Mouse (Mus musculus) heart, embryonic 12.5 days (tissue): ENCODE data around the gene Tiam1. TPM values are rescaled to one million over a fixed set of nuclear protein-coding genes. Genes with fewer than 3 reads are reported as not detected.

Experiments used
- ATAC-seq: fragments of 200-750 bp; cut with Nextera tagmentation; 2 replicates; pipeline ENCODE4 v1.8.0; 2017; ENCODE audit warnings: moderate TSS enrichment, moderate library complexity; ENCODE audit not compliant: insufficient number of reproducible peaks, low FRiP score
- H3K27ac ChIP-seq: fragments of 300-500 bp; sonication (generic); 2 replicates; pipeline ENCODE4 v1.5.1; 2016; ENCODE audit warnings: mild to moderate bottlenecking, moderate library complexity; ENCODE audit not compliant: poor library complexity, severe bottlenecking
- H3K27me3 ChIP-seq: fragments of 300-500 bp; sonication (generic); replicated peaks from 2 replicates; pipeline ENCODE4 v1.6.1; 2016; ENCODE audit warnings: mild to moderate bottlenecking, moderate library complexity
- H3K36me3 ChIP-seq: fragments of 300-500 bp; sonication (generic); 2 replicates; pipeline ENCODE4 v1.6.1; 2016; ENCODE audit warnings: mild to moderate bottlenecking, moderate library complexity
- H3K4me1 ChIP-seq: fragments of 300-500 bp; sonication (generic); replicated peaks from 2 replicates; pipeline ENCODE4 v1.6.1; 2016; ENCODE audit warnings: mild to moderate bottlenecking
- H3K4me2 ChIP-seq: fragments of 300-500 bp; sonication (generic); 2 replicates; pipeline ENCODE4 v1.6.1; 2016; ENCODE audit warnings: mild to moderate bottlenecking, moderate library complexity
- H3K4me3 ChIP-seq: fragments of 300-500 bp; sonication (generic); 2 replicates; pipeline ENCODE4 v1.5.1; 2016; ENCODE audit warnings: mild to moderate bottlenecking
- H3K9ac ChIP-seq: fragments of 300-500 bp; sonication (generic); 2 replicates; pipeline ENCODE4 v1.6.1; 2016; ENCODE audit warnings: mild to moderate bottlenecking, moderate library complexity
- H3K9me3 ChIP-seq: fragments of 300-500 bp; sonication (generic); replicated peaks from 2 replicates; pipeline ENCODE4 v1.6.1; 2016; ENCODE audit warnings: mild to moderate bottlenecking, moderate library complexity
- WGBS: fragments of 180-500 bp; shearing (Covaris S2); methylation state at CpG from one replicate; pipeline ENCODE4 v1.1.7; 2016; 5-methylcytosine and 5-hydroxymethylcytosine counted together
- polyA plus RNA-seq: library from polyadenylated mRNA; unstranded; fragments of >200 nt; fragmentation: Nextera tagmentation; extraction: Ambion mirVana; gene quantifications from 2 replicates; pipeline ENCODE4 v1.2.1, GENCODE M21; 2016

Tiam1 gene
- polyA plus RNA-seq, 1 experiment from 2014 or later = 16.9 TPM

DNA sequence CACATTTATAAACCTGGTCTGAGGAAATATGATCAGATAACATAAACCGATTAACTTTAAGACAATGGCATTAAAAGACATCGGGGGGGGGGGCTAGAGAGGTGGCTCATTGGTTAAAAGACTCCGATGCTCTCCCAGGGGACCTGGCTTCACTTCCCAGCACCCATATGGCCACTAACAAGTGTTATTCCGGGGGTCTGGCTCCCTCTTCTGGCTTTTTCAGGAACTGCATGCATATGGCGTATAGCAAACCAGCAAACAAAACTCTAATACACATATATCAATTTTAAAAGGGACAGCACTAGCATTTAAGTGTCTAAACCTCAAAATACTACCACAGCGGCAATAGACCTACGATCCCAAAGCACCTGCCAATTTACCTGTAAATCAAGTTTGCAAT is 347.0 kb downstream of the Tiam1 start:
- Histone ChIP-seq H3K9ac (no peak overlapping the region), H3K27ac (no peak overlapping the region), H3K9me3 (no peaks in the 10 kb centered on the region), H3K4me1 (peaks cover 5% of the 10 kb centered on the region), H3K4me3 (no peak overlapping the region), H3K4me2 (no peak overlapping the region), H3K27me3 (no peaks in the 10 kb centered on the region), H3K36me3 (peaks cover 40% of the 10 kb centered on the region)
- WGBS = 89% methylated on average over 7 of the region's 7 CpGs
- ATAC-seq = no peak

DNA sequence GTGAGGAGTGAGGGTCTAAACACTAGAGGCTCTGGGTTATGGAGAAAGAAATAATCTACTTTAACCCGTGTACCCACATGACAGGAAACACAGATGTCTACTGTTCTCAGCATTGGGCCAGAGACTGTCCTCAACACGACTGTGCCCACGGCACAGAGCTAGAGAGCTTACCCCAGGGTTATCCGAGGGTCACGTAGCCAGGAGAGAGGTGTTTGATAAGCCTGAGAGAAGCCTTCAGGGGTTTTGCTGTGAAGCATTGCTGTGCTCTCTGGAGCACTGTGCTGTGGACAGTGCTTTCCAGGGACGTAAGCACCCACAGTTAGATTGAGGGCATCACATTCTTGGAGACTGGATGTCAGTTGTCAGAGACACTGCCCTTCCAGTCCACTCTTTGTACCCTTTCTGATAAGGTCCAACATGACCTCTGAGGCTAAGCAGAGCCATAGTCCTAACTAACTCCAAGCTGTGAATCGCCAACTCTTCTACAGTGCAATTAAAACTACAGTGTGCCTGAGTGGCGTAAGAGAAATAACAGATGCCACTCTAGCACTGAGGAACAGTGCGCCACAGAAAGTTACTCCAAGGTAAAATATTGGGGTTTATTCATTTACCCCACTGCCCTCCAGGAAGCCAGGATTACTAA is 353.7 kb downstream of the Tiam1 start:
- Histone ChIP-seq H3K9me3 (no peaks in the 10 kb centered on the region), H3K4me3 (no peak overlapping the region), H3K27ac (peak overlapping the region; percentile 74), H3K27me3 (no peaks in the 10 kb centered on the region), H3K4me1 (peaks cover 24% of the 10 kb centered on the region), H3K9ac (no peak overlapping the region), H3K4me2 (0 out of 2 replicates have a peak overlapping the region, but pooled peaks have one; percentile 12), H3K36me3 (peaks cover 39% of the 10 kb centered on the region)
- ATAC-seq = peak; percentile 49
- 24% methylated on average over 9 of the region's 9 CpGs for WGBS

DNA sequence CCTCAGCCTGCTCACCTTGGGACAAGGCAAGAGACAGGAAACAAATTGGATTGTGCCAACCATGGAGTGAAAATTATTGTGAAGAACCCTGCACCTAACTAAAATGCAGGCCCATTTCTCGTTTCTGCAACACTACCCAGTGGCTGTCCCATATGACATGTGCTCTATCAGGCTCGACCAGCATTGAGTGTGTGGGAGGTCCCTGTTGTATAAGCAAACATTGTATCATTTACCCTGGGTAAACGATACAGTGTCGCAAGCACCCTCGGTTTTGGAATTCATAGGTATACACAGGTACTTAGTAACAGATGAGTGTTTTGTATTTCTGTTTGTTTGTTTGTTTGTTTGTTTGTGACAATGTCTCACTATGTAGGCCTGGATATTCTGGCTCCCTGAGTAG is 357.8 kb downstream of the Tiam1 start:
- Histone ChIP-seq H3K9me3 (peaks cover 7% of the 10 kb centered on the region), H3K4me2 (no peak overlapping the region), H3K36me3 (peaks cover 11% of the 10 kb centered on the region; the same call in 1 of the 2 replicates), H3K4me1 (peaks cover 23% of the 10 kb centered on the region), H3K4me3 (no peak overlapping the region), H3K27ac (no peak overlapping the region), H3K27me3 (no peaks in the 10 kb centered on the region), H3K9ac (no peak overlapping the region)
- WGBS = 82% methylated on average over 5 of the region's 5 CpGs
- ATAC-seq = no peak

DNA sequence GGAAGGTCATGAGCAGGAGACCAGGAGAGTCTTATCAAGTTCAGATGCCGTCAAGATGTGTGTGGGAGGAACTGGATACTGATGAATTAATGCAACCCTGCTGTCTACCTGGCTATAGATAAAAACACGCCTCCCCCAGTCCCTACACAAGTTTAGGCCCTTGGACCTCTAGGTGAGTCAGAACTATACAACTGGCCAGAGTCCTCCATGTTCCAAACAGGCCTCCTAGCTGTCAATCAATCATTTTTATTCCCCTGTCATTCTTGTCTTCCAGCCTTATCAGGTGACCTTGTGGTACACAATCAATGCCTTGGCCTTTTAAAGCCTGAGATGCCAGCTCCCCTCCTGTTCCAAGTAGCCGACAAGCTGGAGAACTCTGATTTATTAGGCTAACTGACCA is 363.9 kb downstream of the Tiam1 start:
- H3K4me1 ChIP-seq = no peaks in the 10 kb centered on the region
- peaks cover 3% of the 10 kb centered on the region; the same call in 1 of the 2 replicates for H3K36me3 ChIP-seq
- H3K27me3 ChIP-seq = no peaks in the 10 kb centered on the region
- no peak overlapping the region for H3K4me2 ChIP-seq
- H3K9ac ChIP-seq = no peak overlapping the region
- H3K27ac ChIP-seq = no peak overlapping the region
- ATAC-seq = no peak
- no peak overlapping the region for H3K4me3 ChIP-seq
- H3K9me3 ChIP-seq = peaks cover 7% of the 10 kb centered on the region
- WGBS = 71% methylated on average over 3 of the region's 3 CpGs

DNA sequence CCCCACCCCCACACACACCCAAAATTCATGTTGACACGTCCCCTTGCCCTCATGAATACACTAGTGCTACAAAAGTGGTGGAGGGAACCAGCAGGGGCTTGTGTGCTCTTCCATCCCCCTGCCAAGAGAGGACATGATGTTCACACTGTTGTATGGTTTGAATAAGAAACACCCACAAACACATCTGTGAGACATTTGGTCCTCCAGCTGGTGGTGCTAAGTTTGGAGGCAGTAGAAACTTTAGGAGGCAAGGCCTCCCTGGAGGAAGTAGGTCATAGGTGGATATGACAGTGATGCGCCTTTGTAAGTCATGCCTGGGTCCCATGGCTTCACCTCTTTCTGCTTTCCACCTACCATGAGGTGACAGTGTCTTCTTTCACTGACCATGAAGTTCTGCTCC is 366.1 kb downstream of the Tiam1 start:
- Histone ChIP-seq H3K9me3 (peaks cover under 1% of the 10 kb centered on the region), H3K4me1 (no peaks in the 10 kb centered on the region), H3K4me3 (no peak overlapping the region), H3K27ac (no peak overlapping the region), H3K4me2 (no peak overlapping the region), H3K36me3 (no peaks in the 10 kb centered on the region), H3K27me3 (no peaks in the 10 kb centered on the region), H3K9ac (no peak overlapping the region)
- no peak for ATAC-seq
- WGBS = 68% methylated on average over 2 of the region's 2 CpGs

DNA sequence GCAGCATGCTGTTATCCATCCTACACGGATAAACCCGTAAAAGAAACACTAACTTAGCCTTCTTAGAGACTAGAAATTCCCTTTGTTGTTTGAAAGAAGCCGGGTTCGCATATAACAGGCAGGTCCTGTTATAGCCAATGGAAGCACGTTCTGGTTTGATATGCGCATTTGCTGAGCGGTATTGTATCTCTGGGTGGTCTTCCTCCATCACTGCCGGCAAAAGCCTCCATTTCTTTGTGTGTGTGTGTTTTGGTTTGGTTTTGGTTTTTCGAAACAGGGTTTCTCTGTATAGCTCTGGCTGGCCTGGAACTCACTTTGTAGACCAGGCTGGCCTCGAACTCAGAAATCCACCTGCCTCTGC is 369.0 kb downstream of the Tiam1 start:
- H3K9ac ChIP-seq = no peak overlapping the region

DNA sequence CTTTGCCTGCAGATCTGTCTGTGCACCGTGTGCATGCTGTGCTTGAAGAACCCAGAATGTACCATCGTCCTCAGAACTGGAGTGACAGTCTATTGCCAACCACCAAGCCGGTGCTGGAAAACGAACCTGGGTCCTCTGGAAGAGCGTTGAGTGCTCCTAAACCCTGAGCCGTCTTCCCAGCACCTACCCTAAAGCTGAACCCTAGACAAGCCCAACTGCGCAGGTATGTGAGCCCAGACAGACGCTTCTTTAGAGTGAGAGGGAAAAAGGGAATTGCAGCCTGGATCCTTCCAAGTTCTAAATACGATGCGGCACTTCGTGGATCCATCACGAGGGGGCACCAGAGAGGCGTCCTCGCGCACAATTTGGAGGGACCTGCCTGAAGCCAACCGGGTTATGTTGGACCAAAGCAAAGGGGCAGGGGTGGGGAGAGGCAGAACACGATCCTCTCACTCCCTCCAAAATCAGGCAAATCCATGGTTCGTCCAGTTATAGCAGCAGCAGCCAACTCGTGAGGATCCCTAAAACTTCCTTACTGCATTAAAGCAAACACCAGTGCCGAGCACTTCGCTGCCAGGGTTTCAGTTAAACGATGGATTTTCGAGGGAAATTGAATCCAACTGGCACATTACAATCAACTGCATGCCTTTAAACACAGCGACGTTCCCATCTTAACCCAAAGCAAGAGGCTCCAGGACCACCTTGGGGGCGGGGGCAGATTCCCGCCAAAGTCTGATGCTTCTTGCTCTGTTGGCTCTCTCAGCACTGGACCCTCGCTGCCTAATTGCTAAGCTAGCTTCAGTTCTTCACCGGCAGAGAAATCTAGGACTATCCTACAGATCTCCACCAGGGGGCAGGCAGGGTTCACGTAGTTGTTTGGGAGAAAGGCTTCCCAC is 369.7 kb downstream of the Tiam1 start:
- H3K9me3 ChIP-seq = peaks cover 15% of the 10 kb centered on the region
- no peaks in the 10 kb centered on the region for H3K4me1 ChIP-seq
- H3K4me3 ChIP-seq = peak overlapping the region; percentile 47
- H3K27me3 ChIP-seq = no peaks in the 10 kb centered on the region
- H3K9ac ChIP-seq = peak overlapping the region; percentile 49
- H3K4me2 ChIP-seq = peak overlapping the region; percentile 90
- 10% methylated on average over 30 of the region's 30 CpGs for WGBS
- peak; percentile 69 for ATAC-seq
- no peaks in the 10 kb centered on the region for H3K36me3 ChIP-seq
- no peak overlapping the region for H3K27ac ChIP-seq

More for the DNA sequence above, 369.0 kb downstream of the Tiam1 start:
- Histone ChIP-seq H3K27ac (no peak overlapping the region), H3K27me3 (no peaks in the 10 kb centered on the region), H3K4me3 (no peak overlapping the region), H3K9me3 (peaks cover 10% of the 10 kb centered on the region), H3K4me2 (peak overlapping the region; percentile 90), H3K4me1 (no peaks in the 10 kb centered on the region), H3K36me3 (no peaks in the 10 kb centered on the region)
- WGBS = 37% methylated on average over 10 of the region's 10 CpGs
- no peak for ATAC-seq

DNA sequence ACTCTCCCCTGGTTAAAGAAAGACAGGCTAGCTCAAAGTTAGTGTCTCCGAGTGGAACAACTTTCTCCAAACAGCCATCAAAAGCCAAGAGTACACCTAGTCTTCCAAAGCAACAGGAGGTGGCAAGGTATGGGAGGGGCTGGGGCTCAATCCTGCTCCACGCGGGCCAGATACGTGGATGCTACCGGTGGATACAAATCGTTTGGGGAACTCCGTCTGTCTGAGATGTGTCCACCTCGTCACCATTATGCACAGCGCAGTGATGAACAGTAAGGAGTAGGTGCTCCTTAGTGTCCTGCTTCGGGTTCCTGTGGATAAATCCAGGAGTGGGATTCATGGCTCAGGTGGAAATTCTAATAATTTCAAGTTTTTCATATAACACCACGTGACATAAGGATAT is 377.6 kb downstream of the Tiam1 start:
- Histone ChIP-seq H3K27ac (no peak overlapping the region), H3K27me3 (no peaks in the 10 kb centered on the region), H3K4me3 (no peak overlapping the region), H3K4me2 (no peak overlapping the region), H3K9ac (no peak overlapping the region), H3K4me1 (0 out of 2 replicates have a peak, but pooled peaks cover 5% of the 10 kb centered on the region), H3K36me3 (no peaks in the 10 kb centered on the region), H3K9me3 (peaks cover 14% of the 10 kb centered on the region)
- WGBS = 72% methylated on average over 11 of the region's 11 CpGs
- ATAC-seq = no peak

DNA sequence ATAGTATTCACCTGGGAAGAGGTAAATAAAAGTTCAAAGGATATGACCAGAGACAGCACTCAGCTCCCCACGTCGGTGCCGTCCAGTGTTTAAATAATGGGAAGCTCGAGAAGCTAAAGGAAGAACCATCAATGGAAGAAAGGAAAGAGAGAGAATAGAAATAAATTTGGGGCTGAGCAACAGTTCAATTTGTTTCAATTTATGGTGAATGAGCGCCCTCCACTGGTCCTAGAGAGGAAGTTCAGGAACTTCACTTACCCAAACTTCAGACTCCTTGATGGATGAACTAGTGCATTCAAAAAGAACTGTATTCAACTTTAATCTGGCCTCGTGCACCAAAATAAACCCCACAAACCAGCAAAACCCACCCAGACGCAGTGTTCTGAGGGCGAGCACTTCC is 378.1 kb downstream of the Tiam1 start:
- no peaks in the 10 kb centered on the region for H3K36me3 ChIP-seq
- H3K9me3 ChIP-seq = peaks cover 11% of the 10 kb centered on the region
- ATAC-seq = no peak
- no peak overlapping the region for H3K9ac ChIP-seq
- WGBS = 15% methylated on average over 8 of the region's 8 CpGs
- H3K27ac ChIP-seq = no peak overlapping the region
- H3K4me1 ChIP-seq = 0 out of 2 replicates have a peak, but pooled peaks cover 5% of the 10 kb centered on the region
- H3K4me2 ChIP-seq = no peak overlapping the region
- H3K4me3 ChIP-seq = no peak overlapping the region
- H3K27me3 ChIP-seq = no peaks in the 10 kb centered on the region

DNA sequence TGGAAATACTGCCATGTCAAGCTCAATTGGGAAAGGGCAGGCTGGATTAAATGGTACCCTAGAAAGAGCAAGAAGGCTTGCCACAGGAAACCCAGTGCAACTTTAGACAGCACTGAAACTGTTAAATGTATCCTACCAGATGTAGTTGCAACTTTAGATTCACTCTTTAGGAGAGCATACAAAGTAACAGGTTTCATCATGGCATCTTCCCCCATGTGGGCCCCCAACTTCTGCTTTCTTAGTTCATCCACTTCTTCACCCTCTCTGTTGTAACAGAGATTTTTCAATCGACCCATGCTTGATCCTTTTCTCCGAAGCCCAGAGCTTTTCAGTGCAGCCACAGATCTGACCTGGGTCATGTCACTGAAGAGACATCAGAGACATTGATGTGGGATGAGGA is 379.8 kb downstream of the Tiam1 start:
- no peak for ATAC-seq

DNA sequence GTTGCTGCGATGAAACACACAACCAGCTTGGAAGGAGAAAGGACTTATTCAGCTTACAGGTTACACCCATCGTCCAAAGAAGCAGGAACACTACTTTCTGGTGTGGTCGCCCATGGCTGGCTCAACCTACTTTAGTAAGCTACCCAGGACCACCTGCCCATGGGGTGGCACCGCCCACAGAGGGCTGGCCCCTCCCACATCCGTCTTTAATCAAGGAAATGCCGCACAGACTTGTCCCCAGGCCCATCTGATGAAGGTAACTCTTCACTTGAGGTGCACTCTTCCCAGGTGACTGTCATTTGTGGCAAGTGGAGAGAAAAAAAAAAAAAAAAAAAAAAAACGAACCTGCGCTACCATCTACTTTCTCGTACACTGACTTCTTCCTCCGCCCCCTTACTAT is 381.0 kb downstream of the Tiam1 start:
- H3K9ac ChIP-seq = no peak overlapping the region
- H3K27ac ChIP-seq = no peak overlapping the region
- no peaks in the 10 kb centered on the region for H3K27me3 ChIP-seq
- WGBS = 65% methylated on average over 10 of the region's 10 CpGs
- peak overlapping the region; percentile 39; the same call in 1 of the 2 replicates for H3K4me2 ChIP-seq
- H3K36me3 ChIP-seq = no peaks in the 10 kb centered on the region
- ATAC-seq = no peak
- H3K9me3 ChIP-seq = peaks cover 4% of the 10 kb centered on the region; the same call in 1 of the 2 replicates
- 0 out of 2 replicates have a peak, but pooled peaks cover 5% of the 10 kb centered on the region for H3K4me1 ChIP-seq
- H3K4me3 ChIP-seq = no peak overlapping the region

More for the DNA sequence above, 379.8 kb downstream of the Tiam1 start:
- Histone ChIP-seq H3K9me3 (peaks cover 4% of the 10 kb centered on the region), H3K27ac (no peak overlapping the region), H3K4me2 (no peak overlapping the region), H3K36me3 (no peaks in the 10 kb centered on the region), H3K27me3 (no peaks in the 10 kb centered on the region), H3K9ac (no peak overlapping the region), H3K4me1 (0 out of 2 replicates have a peak, but pooled peaks cover 5% of the 10 kb centered on the region), H3K4me3 (no peak overlapping the region)
- 74% methylated on average over 2 of the region's 2 CpGs for WGBS
